Mouse (Mus musculus) stomach, postnatal 0 days (tissue): ENCODE results near the gene Ccnl1. TPM values are rescaled to one million over a fixed set of nuclear protein-coding genes. Genes with fewer than 3 reads are reported as not detected.

Source experiments
- ATAC-seq: fragments of 200-750 bp; cut with Nextera tagmentation; 2 replicates; pipeline ENCODE4 v1.8.0; 2017; ENCODE audit not compliant: low FRiP score, low TSS enrichment
- DNase-seq: peaks from one replicate; pipeline ENCODE4 v3.0.0-alpha.2; 2016; ENCODE audit warnings: low spot score
- H3K27ac ChIP-seq: fragments of 300-500 bp; sonication (generic); replicated peaks from 2 replicates; pipeline ENCODE4 v1.5.1; 2014; ENCODE audit warnings: mild to moderate bottlenecking, control low read depth
- H3K27me3 ChIP-seq: fragments of 300-500 bp; sonication (generic); 2 replicates; pipeline ENCODE4 v1.6.1; 2014; ENCODE audit warnings: low read length; ENCODE audit not compliant: control insufficient read depth, insufficient read depth
- H3K36me3 ChIP-seq: fragments of 300-500 bp; sonication (generic); 2 replicates; pipeline ENCODE4 v1.6.1; 2014; ENCODE audit warnings: low read length, mixed read lengths; ENCODE audit not compliant: control insufficient read depth, insufficient read depth
- H3K4me1 ChIP-seq: fragments of 300-500 bp; sonication (generic); replicated peaks from 2 replicates; pipeline ENCODE4 v1.6.1; 2014; ENCODE audit warnings: antibody characterized with exemption; ENCODE audit not compliant: control insufficient read depth, insufficient read depth
- H3K4me2 ChIP-seq: fragments of 300-500 bp; sonication (generic); replicated peaks from 2 replicates; pipeline ENCODE4 v1.6.1; 2014; ENCODE audit warnings: low read depth, mild to moderate bottlenecking, control low read depth, moderate library complexity
- H3K4me3 ChIP-seq: fragments of 300-500 bp; sonication (generic); 2 replicates; pipeline ENCODE4 v1.5.1; 2014; ENCODE audit warnings: low read depth, low read length, control low read depth
- H3K9ac ChIP-seq: fragments of 300-500 bp; sonication (generic); 2 replicates; pipeline ENCODE4 v1.6.1; 2014; ENCODE audit warnings: mild to moderate bottlenecking, low read length, control low read depth, mixed read lengths
- H3K9me3 ChIP-seq: fragments of 300-500 bp; sonication (generic); 2 replicates; pipeline ENCODE4 v1.6.1; 2016; ENCODE audit warnings: low read length; ENCODE audit not compliant: control insufficient read depth
- CTCF ChIP-seq: IDR thresholded peaks from 2 replicates; pipeline ENCODE4 v1.5.1; 2016; ENCODE audit warnings: antibody characterized with exemption, low read depth, mild to moderate bottlenecking, moderate library complexity
- EP300 ChIP-seq: optimal IDR thresholded peaks from 2 replicates; pipeline ENCODE3; 2016; ENCODE audit warnings: antibody characterized with exemption
- WGBS: fragments of 180-500 bp; shearing (Covaris S2); extraction: QIAGEN DNeasy Blood & Tissue Kit; methylation state at CpG from one replicate; pipeline ENCODE4 v1.1.7; 2014; 5-methylcytosine and 5-hydroxymethylcytosine counted together
- polyA plus RNA-seq: library from polyadenylated mRNA; unstranded; fragments of >200 nt; fragmentation: Nextera tagmentation; extraction: Ambion mirVana; gene quantifications from 2 replicates; pipeline ENCODE4 v1.2.1, GENCODE M21; 2015

Gene Ccnl1
- polyA plus RNA-seq, 1 experiment from 2014 or later: 54.3 TPM

DNA sequence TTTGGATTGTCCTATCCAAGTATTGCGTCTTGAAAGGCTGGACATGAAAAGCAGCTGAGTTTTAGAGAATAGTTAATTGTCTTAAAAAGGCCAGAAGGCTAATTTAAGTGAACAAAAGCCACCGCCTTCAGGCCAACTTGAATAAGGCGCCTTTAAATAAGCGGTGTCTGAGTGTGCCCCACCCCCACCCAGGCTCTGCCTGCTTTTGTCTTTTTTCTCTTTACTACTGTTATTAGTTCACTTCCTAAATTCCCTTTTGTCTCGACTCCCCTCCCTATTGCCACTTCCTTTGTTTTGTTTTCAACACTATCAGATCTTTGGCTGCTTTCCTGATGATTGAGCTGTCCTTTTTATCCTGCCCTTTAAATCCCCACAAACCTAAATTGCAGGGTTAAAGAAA is 17.3 kb upstream of the Ccnl1 start:
- H3K4me2 ChIP-seq: peak overlapping the region; percentile 74
- ATAC-seq (no peak), DNase-seq (peak; percentile 32)
- H3K4me3 ChIP-seq: peak overlapping the region; percentile 67; the same call in 1 of the 2 replicates
- no peaks in the 10 kb centered on the region for H3K36me3 ChIP-seq
- peaks cover 3% of the 10 kb centered on the region; the same call in 1 of the 2 replicates for H3K4me1 ChIP-seq
- no peaks in the 10 kb centered on the region for H3K9me3 ChIP-seq
- peak overlapping the region; percentile 76 for H3K9ac ChIP-seq
- no peak for TF ChIP-seq EP300
- TF ChIP-seq CTCF: peak; percentile 38
- H3K27ac ChIP-seq: peak overlapping the region; percentile 99
- WGBS: 6% methylated on average over 5 of the region's 5 CpGs
- H3K27me3 ChIP-seq: no peaks in the 10 kb centered on the region

- under 1% methylated on average over 43 of the region's 43 CpGs for WGBS
- peak; percentile 98 for DNase-seq
- Histone ChIP-seq H3K4me3 (peak overlapping the region; percentile 67), H3K9me3 (no peaks in the 10 kb centered on the region), H3K9ac (peak overlapping the region; percentile 76), H3K4me2 (peak overlapping the region; percentile 74), H3K36me3 (no peaks in the 10 kb centered on the region), H3K4me1 (peaks cover 3% of the 10 kb centered on the region; the same call in 1 of the 2 replicates), H3K27ac (peak overlapping the region; percentile 99), H3K27me3 (no peaks in the 10 kb centered on the region)
- peak; percentile 98 for ATAC-seq
- TF ChIP-seq EP300 (peak; percentile 88), CTCF (no peak)
Measured at GRCm38 (mm10) chr3:65974232-65975058, 16.4 kb upstream of the Ccnl1 start.

DNA sequence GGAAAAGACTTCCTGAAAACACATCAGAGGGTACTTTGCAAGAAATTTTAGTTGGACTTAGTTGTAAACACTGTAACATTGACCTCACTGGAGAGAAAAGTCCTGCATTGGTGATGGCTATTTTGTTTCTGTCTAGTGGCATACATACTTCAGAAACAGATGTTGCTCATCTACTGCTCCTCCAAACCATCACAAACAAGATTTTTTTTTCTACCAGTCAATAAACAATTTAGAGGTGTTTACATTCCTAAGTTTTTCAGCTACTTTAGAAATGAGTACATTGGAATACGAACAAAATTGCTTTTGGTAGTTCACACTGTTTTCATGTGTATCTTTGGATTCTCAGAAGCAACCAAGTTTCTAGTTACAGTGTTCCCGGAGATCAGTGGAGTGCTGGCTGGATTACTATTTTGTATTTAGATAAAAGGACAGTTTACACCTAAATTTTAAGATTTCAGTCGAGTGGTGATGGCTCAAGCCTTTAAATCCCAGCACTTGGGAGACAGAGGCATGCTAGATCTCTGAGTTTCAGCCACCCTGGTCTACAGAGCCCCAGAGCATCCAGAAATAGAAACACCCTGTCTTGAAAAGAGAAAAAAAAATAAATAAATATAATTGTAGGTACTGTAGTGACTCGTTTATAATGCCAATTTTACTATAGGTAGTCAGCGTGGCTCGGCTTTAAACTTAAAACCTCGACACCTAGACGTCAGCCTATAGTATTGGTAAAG is 15.6 kb upstream of the Ccnl1 start:
- H3K9me3 ChIP-seq: no peaks in the 10 kb centered on the region
- WGBS: 21% methylated on average over 8 of the region's 8 CpGs
- no peaks in the 10 kb centered on the region for H3K36me3 ChIP-seq
- ATAC-seq (no peak), DNase-seq (no peak)
- no peak for TF ChIP-seq CTCF
- TF ChIP-seq EP300: no peak
- no peaks in the 10 kb centered on the region for H3K27me3 ChIP-seq
- peak overlapping the region; percentile 99 for H3K27ac ChIP-seq
- peak overlapping the region; percentile 74 for H3K4me2 ChIP-seq
- peak overlapping the region; percentile 76; the same call in 1 of the 2 replicates for H3K9ac ChIP-seq
- H3K4me3 ChIP-seq: peak overlapping the region; percentile 67
- peaks cover 3% of the 10 kb centered on the region; the same call in 1 of the 2 replicates for H3K4me1 ChIP-seq

DNA sequence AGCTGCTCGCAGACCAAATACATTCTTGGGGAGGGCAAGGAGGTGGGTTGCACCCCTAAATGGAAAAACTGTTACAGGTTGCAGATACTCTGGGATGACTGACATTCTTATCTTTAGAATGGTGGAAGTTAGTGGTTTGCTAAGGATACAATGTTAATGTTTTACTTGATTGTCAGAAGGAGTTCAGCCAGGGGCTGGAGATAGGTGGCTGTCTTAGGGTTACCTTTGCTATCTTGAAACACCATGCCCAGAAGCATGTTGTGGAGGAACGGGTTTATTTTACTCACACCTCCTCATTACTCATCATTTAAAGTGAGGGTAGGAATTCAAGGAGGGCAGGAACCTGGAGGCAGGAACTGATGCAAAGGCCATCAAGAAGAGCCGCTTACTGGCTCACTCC is 11.1 kb upstream of the Ccnl1 start:
- TF ChIP-seq CTCF (no peak), EP300 (no peak)
- DNase-seq (no peak), ATAC-seq (no peak)
- H3K9me3 ChIP-seq: no peaks in the 10 kb centered on the region
- H3K36me3 ChIP-seq: no peaks in the 10 kb centered on the region
- peaks cover 3% of the 10 kb centered on the region; the same call in 1 of the 2 replicates for H3K4me1 ChIP-seq
- no peaks in the 10 kb centered on the region for H3K27me3 ChIP-seq
- H3K4me3 ChIP-seq: no peak overlapping the region
- WGBS: 79% methylated on average over 3 of the region's 3 CpGs
- H3K4me2 ChIP-seq: no peak overlapping the region
- no peak overlapping the region for H3K9ac ChIP-seq
- H3K27ac ChIP-seq: no peak overlapping the region

DNA sequence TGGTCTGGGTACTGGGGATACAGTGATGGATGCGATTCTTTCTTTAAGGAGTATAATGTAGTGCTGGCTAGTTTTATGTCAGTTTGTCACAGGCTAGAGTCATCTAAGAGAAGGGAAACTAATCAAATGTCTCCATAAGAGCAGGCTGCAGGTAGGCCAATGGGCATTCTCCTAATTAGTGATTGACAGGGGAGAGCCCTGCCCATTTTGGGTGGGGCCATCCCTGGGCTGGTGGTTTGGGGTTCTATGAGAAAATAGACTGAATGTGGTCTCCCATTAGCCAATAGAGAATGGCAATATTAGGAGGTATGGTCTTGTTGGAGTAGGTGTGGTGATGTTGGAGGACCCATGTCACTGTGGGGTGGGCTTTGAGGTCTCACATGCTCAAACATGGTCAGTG is 8.3 kb upstream of the Ccnl1 start:
- ATAC-seq: no peak
- Histone ChIP-seq H3K4me1 (no peaks in the 10 kb centered on the region), H3K9ac (no peak overlapping the region), H3K36me3 (no peaks in the 10 kb centered on the region), H3K4me3 (no peak overlapping the region), H3K4me2 (no peak overlapping the region), H3K27me3 (no peaks in the 10 kb centered on the region), H3K9me3 (no peaks in the 10 kb centered on the region), H3K27ac (no peak overlapping the region)
- DNase-seq: no peak
- WGBS: 85% methylated on average over 1 of the region's 1 CpGs
- TF ChIP-seq EP300: no peak
- no peak for TF ChIP-seq CTCF
